ENCODE assay signal across 37 mouse cellular contexts in the genomic region with DNA sequence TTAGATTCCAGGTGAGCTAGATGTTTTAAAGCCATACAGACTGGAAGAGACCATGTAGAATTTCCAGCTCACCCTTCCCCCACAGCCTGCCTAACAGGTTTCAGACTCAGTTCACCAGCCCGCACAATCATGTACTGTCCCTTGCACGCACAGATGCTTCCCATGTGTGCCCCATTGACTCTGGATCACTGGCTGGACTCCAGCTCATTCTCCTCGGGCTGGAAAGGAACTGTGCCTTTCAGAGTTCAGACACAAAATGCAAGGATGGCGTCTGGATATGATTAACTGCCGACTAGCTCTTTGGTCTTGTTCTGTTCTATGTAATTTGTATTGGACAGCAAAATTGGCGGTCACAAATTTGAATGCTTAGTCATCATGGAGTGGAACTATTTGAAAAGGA. TPM values are rescaled to one million over a fixed set of nuclear protein-coding genes. Genes with fewer than 3 reads are reported as not detected.
DNase-seq lines count a peak whose midpoint lies in the region; ATAC-seq and TF ChIP-seq lines count a peak whose summit lies in the region.
"Had no signal": no experiment of that assay in that cellular context is flagged by ENCODE, and none has a peak within 500 bp of the region (broad histone marks: within the 10 kb centered on the region; RNA-seq: fewer than 3 reads in every experiment).

No protein-coding gene starts in this region.

- H3K4me2 ChIP-seq in embryonic facial prominence, embryonic 11.5 days (ENCODE audit: low read depth, low read length), result no peak overlapping the region
- H3K4me2 ChIP-seq in limb, embryonic 14.5 days (replicated peaks; ENCODE audit: low read depth, low read length, severe bottlenecking), result no peak overlapping the region
- H3K4me2 ChIP-seq: forebrain, embryonic 13.5 days; heart, embryonic 12.5 days; hindbrain, embryonic 15.5 days; kidney, embryonic 15.5 days; liver, embryonic 15.5 days; lung, embryonic 15.5 days; midbrain, embryonic 12.5 days; neural tube, embryonic 13.5 days; stomach, embryonic 15.5 days had no signal

- DNase-seq in heart, adult 11 months, result peak; percentile 69
- no peak for DNase-seq in heart, postnatal 10 days
- peak; percentile 31 for DNase-seq in NIH3T3 (ENCODE audit: low read depth)
- DNase-seq in embryonic facial prominence, embryonic 11.5 days (ENCODE audit: low spot score), result peak; percentile 79
- peak; percentile 58 for DNase-seq in limb, embryonic 14.5 days (ENCODE audit: low spot score)
- DNase-seq in cerebellum, adult 9-10 months, result no peak
- DNase-seq in left cerebral cortex, adult 11 months (ENCODE audit: low spot score), result no peak
- DNase-seq: adrenal gland, postnatal 10 days; cerebellum, adult 8-10 months; gastrocnemius, postnatal 25 days; heart, adult 2 months; kidney, adult 18-20 months; kidney, postnatal 25 days; left cerebral cortex, postnatal 4 days; lung, postnatal 36 days; retina, postnatal 1 day; right cerebral cortex, postnatal 14 days; thymus, adult 18-20 months; thymus, postnatal 25 days had no signal

- peak; percentile 76 for ATAC-seq in embryonic facial prominence, embryonic 11.5 days (replicated peaks; ENCODE audit: insufficient number of reproducible peaks, low FRiP score, low TSS enrichment, low read depth)
- no peak for ATAC-seq in limb, embryonic 14.5 days (ENCODE audit: low FRiP score, low read depth)
- ATAC-seq: forebrain, embryonic 13.5 days; Patski had no signal

- whole genome bisulfite sequencing in embryonic facial prominence, embryonic 11.5 days, result 30% methylated on average over 6 of the region's 6 CpGs
- 28% methylated on average over 6 of the region's 6 CpGs for WGBS in limb, embryonic 14.5 days

- H3K9me3 ChIP-seq in embryonic facial prominence, embryonic 11.5 days (replicated peaks; ENCODE audit: control insufficient read depth, low read length), result no peaks in the 10 kb centered on the region; the same call in 1 of the 2 replicates
- no peaks in the 10 kb centered on the region; the same call in 1 of the 2 replicates for H3K9me3 ChIP-seq in limb, embryonic 14.5 days (ENCODE audit: control insufficient read depth, low read length)
- H3K9me3 ChIP-seq: forebrain, embryonic 13.5 days; G1E; heart, embryonic 12.5 days; hindbrain, embryonic 15.5 days; kidney, embryonic 15.5 days; liver, embryonic 15.5 days; lung, embryonic 15.5 days; midbrain, embryonic 12.5 days; neural tube, embryonic 13.5 days; stomach, embryonic 15.5 days had no signal

- TF ChIP-seq POLR2A in limb, embryonic 14.5 days (IDR thresholded peaks at IDR 0.05; ENCODE audit: borderline replicate concordance, extremely low read depth, insufficient read depth, insufficient read length), result no peak

- H3K9ac ChIP-seq in embryonic facial prominence, embryonic 11.5 days (replicated peaks; ENCODE audit: low read length), result no peak overlapping the region
- H3K9ac ChIP-seq in limb, embryonic 14.5 days (ENCODE audit: low read depth, low read length, severe bottlenecking), result no peak overlapping the region
- H3K9ac ChIP-seq: forebrain, embryonic 13.5 days; heart, embryonic 12.5 days; hindbrain, embryonic 15.5 days; kidney, embryonic 15.5 days; liver, embryonic 15.5 days; lung, embryonic 15.5 days; midbrain, embryonic 12.5 days; neural tube, embryonic 13.5 days; stomach, embryonic 15.5 days had no signal

- intact Hi-C loops in heart, postnatal 10 days (cut with DNase I), result no loop called here

- no peaks in the 10 kb centered on the region for H3K36me3 ChIP-seq in embryonic facial prominence, embryonic 11.5 days (replicated peaks; ENCODE audit: control insufficient read depth, insufficient read depth, low read depth, low read length)
- H3K36me3 ChIP-seq in limb, embryonic 14.5 days (ENCODE audit: control insufficient read depth, insufficient read depth, low read length), result no peaks in the 10 kb centered on the region
- H3K36me3 ChIP-seq: G1E; heart, embryonic 12.5 days; hindbrain, embryonic 15.5 days; kidney, embryonic 15.5 days; liver, embryonic 15.5 days; lung, embryonic 15.5 days; midbrain, embryonic 12.5 days; neural tube, embryonic 13.5 days; stomach, embryonic 15.5 days had no signal

- H3K4me3 ChIP-seq in embryonic facial prominence, embryonic 11.5 days (ENCODE audit: low read depth, low read length), result no peak overlapping the region
- H3K4me3 ChIP-seq in limb, embryonic 14.5 days (replicated peaks; ENCODE audit: low read length), result no peak overlapping the region
- H3K4me3 ChIP-seq: forebrain, embryonic 13.5 days; heart, adult 2 months; heart, embryonic 12.5 days; hindbrain, embryonic 15.5 days; kidney, embryonic 15.5 days; liver, embryonic 15.5 days; lung, embryonic 15.5 days; midbrain, embryonic 12.5 days; myocyte; neural tube, embryonic 13.5 days; stomach, embryonic 15.5 days had no signal

- no peaks in the 10 kb centered on the region for H3K27me3 ChIP-seq in embryonic facial prominence, embryonic 11.5 days (ENCODE audit: control insufficient read depth, insufficient read depth, low read length)
- H3K27me3 ChIP-seq in limb, embryonic 14.5 days (ENCODE audit: control insufficient read depth, insufficient read depth, low read length), result no peaks in the 10 kb centered on the region
- H3K27me3 ChIP-seq: forebrain, embryonic 13.5 days; heart, embryonic 12.5 days; hindbrain, embryonic 15.5 days; kidney, embryonic 15.5 days; liver, embryonic 15.5 days; lung, embryonic 15.5 days; midbrain, embryonic 12.5 days; neural tube, embryonic 13.5 days; stomach, embryonic 15.5 days had no signal

- no peak overlapping the region for H3K27ac ChIP-seq in embryonic facial prominence, embryonic 11.5 days (replicated peaks; ENCODE audit: low read depth, low read length)
- H3K27ac ChIP-seq in limb, embryonic 14.5 days (replicated peaks; ENCODE audit: low read depth, low read length), result no peak overlapping the region
- H3K27ac ChIP-seq: forebrain, embryonic 13.5 days; heart, adult 2 months; hindbrain, embryonic 15.5 days; kidney, embryonic 15.5 days; liver, embryonic 15.5 days; lung, embryonic 15.5 days; midbrain, embryonic 12.5 days; neural tube, embryonic 13.5 days; stomach, embryonic 15.5 days had no signal

- H3K4me1 ChIP-seq in embryonic facial prominence, embryonic 11.5 days (ENCODE audit: control insufficient read depth, insufficient read depth, low read length), result peaks cover 2% of the 10 kb centered on the region; the same call in 1 of the 2 replicates
- H3K4me1 ChIP-seq in limb, embryonic 14.5 days (ENCODE audit: control insufficient read depth, insufficient read depth, low read length), result no peaks in the 10 kb centered on the region
- H3K4me1 ChIP-seq: heart, embryonic 12.5 days; hindbrain, embryonic 15.5 days; stomach, embryonic 15.5 days had no signal

RNA-seq across cellular contexts. Expression of a gene that starts 22.6 kb away (rescaled TPM):
- total RNA-seq in heart, postnatal 10 days (2021), result 100 to 1,000 TPM; 128 to 164 TPM
- polyA plus RNA-seq in embryonic facial prominence, embryonic 11.5 days (2014; fragmentation: Nextera tagmentation; extraction: Ambion mirVana), result 16.4 and 18.7 TPM in 2 replicates
- 15.9 and 19.1 TPM in 2 replicates for polyA plus RNA-seq in limb, embryonic 14.5 days (2012; rRNA removed)
- 16.0 and 18.2 TPM in 2 replicates for polyA plus RNA-seq in limb, embryonic 14.5 days (2014; fragmentation: Nextera tagmentation; extraction: Ambion mirVana)

RNA-seq across cellular contexts. Expression of a gene that starts 30.9 kb away (rescaled TPM):
- under 1 TPM in 1 of 2 experiments, not detected in 1; 0.31 TPM for total RNA-seq in heart, postnatal 10 days (2021)
- not detected in 2 replicates for polyA plus RNA-seq in embryonic facial prominence, embryonic 11.5 days (2014; fragmentation: Nextera tagmentation; extraction: Ambion mirVana)
- polyA plus RNA-seq in limb, embryonic 14.5 days (2012; rRNA removed), result not detected in 2 replicates
- polyA plus RNA-seq in limb, embryonic 14.5 days (2014; fragmentation: Nextera tagmentation; extraction: Ambion mirVana), result 0.11 TPM in 1 of 2 replicates, not detected in the other
- total RNA-seq: gastrocnemius, adult 18-20 months; hematopoietic stem cell, adult 5-6 weeks; left cerebral cortex, postnatal 4 days; megakaryocyte, adult 5-6 weeks; midbrain, postnatal 0 days had no signal
- polyA plus RNA-seq: G1E; heart, embryonic 12.5 days; intestine, embryonic 14.5 days; kidney, embryonic 15.5 days; lung, embryonic 15.5 days; myocyte; Patski; small intestine, adult 2 months; stomach, embryonic 15.5 days had no signal

Comparison
In these comparisons a context has a peak if more than half of its experiments do, and no peak if none do; other contexts are left out.
1. DNase-seq: peak in heart, adult 11 months (single experiment), NIH3T3 (single experiment), embryonic facial prominence, embryonic 11.5 days (single experiment) and limb, embryonic 14.5 days (single experiment); none in heart, postnatal 10 days (0 of 2), cerebellum, adult 9-10 months (single experiment) and left cerebral cortex, adult 11 months (single experiment).